Mouse (Mus musculus) olfactory bulb, adult 2 months (tissue): ENCODE measurements around the gene Hdac9. TPM values are rescaled to one million over a fixed set of nuclear protein-coding genes. Genes with fewer than 3 reads are reported as not detected.

Experiments used
- H3K27ac ChIP-seq: fragments of 200-500 bp; 2 replicates; pipeline ENCODE4 v1.5.1; 2012; ENCODE audit warnings: low read depth, low read length; ENCODE audit not compliant: insufficient read depth
- H3K4me1 ChIP-seq: fragments of 200-500 bp; 2 replicates; pipeline ENCODE4 v1.6.1; 2012; ENCODE audit warnings: low read length; ENCODE audit not compliant: control insufficient read depth, insufficient read depth
- H3K4me3 ChIP-seq: fragments of 200-500 bp; 2 replicates; pipeline ENCODE4 v1.5.1; 2012; ENCODE audit warnings: mild to moderate bottlenecking, low read depth, low read length, moderate library complexity; ENCODE audit not compliant: insufficient read depth
- CTCF ChIP-seq: fragments of 200-500 bp; IDR thresholded peaks from 2 replicates; pipeline ENCODE4 v1.5.1; 2012; ENCODE audit warnings: low read depth, mild to moderate bottlenecking, low read length, moderate library complexity; ENCODE audit not compliant: insufficient read depth
- POLR2A ChIP-seq: fragments of 200-500 bp; IDR thresholded peaks from 2 replicates; pipeline ENCODE4 v1.6.1; 2012; ENCODE audit warnings: mild to moderate bottlenecking, low read depth, low read length, moderate library complexity; ENCODE audit not compliant: insufficient read depth
- WGBS: fragments of 180-500 bp; shearing (Covaris S2); methylation state at CpG from one replicate; pipeline ENCODE4 v1.1.7; 2018; 5-methylcytosine and 5-hydroxymethylcytosine counted together
- polyA plus RNA-seq: library from polyadenylated mRNA; stranded (reverse); fragments of >200 nt; gene quantifications from 2 replicates; pipeline ENCODE4 v1.2.4, GENCODE M21; 2012; ENCODE audit warnings: low replicate concordance; ENCODE audit not compliant: missing spikeins, insufficient read depth, insufficient read length

Gene Hdac9
- polyA plus RNA-seq, 1 experiment, result not detected

DNA sequence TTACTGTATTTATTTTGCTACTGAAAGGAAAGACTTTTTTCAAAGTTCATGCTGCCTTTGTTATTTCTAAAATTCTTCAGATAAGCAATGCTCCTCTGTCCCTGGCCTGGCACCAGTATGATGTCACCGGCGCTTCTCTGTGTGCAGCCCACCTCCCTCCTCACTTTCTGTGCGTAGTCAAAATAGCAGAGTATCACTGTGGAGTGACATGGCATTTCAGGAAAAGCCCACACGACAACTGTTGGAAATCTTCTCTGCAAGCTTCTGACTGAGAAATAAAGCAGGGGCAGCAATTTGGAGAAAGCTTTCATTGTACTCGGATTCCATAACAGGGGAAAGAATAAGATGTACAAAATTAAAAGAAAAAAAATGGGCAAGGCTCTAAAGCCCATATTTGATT, 302.1 kb downstream of the Hdac9 start:
- H3K4me3 ChIP-seq, result no peak overlapping the region
- no peak for TF ChIP-seq CTCF
- no peak for TF ChIP-seq POLR2A
- WGBS, result 41% methylated on average over 5 of the region's 5 CpGs
- H3K4me1 ChIP-seq, result peaks cover 7% of the 10 kb centered on the region
- no peak overlapping the region for H3K27ac ChIP-seq

DNA sequence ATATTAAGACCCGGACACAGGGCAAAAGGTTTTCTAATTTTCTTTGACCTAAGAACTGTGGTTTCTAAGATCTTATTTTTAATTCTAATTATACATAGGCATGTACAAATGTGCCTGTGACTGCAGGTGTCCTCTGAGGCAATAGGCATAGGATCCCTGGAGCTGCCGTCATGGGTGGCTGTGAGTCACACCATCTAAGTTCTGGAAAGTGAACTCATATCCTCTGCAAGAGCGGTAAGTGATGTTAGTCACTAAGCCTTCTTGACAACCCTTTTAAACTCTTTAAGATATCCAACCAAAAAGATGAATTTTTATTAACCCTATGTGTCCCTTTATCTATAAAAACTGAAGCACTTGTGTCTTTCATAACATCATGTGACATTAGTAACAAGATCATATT, 304.4 kb downstream of the Hdac9 start:
- peaks cover 4% of the 10 kb centered on the region; the same call in 1 of the 2 replicates for H3K4me1 ChIP-seq
- no peak overlapping the region for H3K27ac ChIP-seq
- H3K4me3 ChIP-seq, result no peak overlapping the region
- TF ChIP-seq POLR2A, result no peak
- TF ChIP-seq CTCF, result no peak
- 64% methylated on average over 3 of the region's 3 CpGs for WGBS

DNA sequence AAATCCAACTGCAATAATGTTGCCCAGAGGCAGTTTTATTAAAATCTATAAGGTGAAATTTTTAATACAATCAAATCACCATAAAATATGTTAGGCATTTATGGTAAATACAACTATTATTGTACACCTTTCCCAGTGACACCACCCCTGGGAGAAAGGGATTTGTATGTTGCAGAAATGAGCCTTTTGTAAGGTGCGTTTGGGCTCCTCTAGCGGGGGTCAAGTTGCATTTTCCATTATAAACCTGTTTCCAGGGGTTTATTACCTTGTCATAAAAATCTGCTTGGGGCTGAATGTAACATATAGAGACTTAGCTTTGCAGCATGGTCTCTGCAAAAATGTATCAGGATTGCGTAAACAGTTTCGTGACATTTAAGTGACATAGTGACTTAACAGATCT, 312.4 kb downstream of the Hdac9 start:
- 96% methylated on average over 4 of the region's 4 CpGs for WGBS
- Histone ChIP-seq H3K4me1 (peaks cover 2% of the 10 kb centered on the region; the same call in 1 of the 2 replicates), H3K4me3 (no peak overlapping the region), H3K27ac (no peak overlapping the region)
- TF ChIP-seq CTCF, result no peak
- no peak for TF ChIP-seq POLR2A

DNA sequence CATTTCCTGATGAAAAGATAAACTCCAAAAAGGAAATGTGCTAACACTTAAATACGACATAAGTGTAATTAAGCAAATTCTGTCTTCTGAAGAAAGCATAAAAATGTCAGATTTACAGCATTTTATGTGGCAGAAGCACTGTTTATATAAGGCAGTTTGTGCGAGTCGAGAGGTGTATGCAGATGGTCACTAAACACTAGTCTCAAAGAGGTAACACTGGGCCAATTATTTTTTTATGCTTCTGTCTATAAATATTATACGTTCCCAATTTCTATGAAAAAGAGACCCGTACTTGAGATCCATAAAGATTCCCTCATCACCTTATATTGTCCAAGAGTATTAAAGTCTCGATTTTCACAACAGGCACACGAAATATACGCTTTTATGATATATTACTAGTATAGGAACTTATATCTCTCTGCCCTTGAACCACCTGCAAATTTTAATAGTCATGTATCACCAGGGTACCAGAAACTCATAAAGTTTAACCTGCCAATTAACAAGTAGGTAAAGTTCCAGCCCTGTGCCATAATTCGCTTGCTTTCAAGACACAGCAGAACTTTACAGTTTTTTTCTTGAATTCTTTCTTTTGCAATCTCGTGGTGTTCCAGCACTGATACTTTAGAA, 322.6 kb downstream of the Hdac9 start:
- 93% methylated on average over 10 of the region's 10 CpGs for WGBS
- H3K27ac ChIP-seq, result no peak overlapping the region
- H3K4me3 ChIP-seq, result no peak overlapping the region
- no peaks in the 10 kb centered on the region for H3K4me1 ChIP-seq
- no peak for TF ChIP-seq CTCF
- no peak for TF ChIP-seq POLR2A

DNA sequence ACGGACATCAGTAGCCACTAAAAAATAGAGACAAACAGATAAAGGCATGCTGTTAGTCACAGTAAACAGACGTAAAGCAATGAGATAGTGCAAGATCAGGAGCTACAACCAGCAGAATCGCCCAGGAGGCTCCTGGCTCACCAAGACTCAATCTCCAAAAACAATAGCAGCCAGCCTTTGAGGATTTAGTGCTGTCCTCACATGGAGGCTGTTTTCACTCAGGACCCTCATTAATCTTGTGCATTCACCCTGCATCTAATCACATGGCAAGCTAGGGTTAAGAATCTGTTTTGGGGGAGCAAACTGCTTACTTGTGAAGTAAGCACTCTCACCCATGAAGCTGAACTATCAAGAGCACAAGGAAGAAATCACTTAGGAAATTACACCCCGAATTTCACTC, 329.7 kb downstream of the Hdac9 start:
- 52% methylated on average over 4 of the region's 4 CpGs for WGBS
- TF ChIP-seq CTCF (no peak), POLR2A (no peak)
- H3K4me3 ChIP-seq, result no peak overlapping the region
- no peaks in the 10 kb centered on the region for H3K4me1 ChIP-seq
- no peak overlapping the region for H3K27ac ChIP-seq

DNA sequence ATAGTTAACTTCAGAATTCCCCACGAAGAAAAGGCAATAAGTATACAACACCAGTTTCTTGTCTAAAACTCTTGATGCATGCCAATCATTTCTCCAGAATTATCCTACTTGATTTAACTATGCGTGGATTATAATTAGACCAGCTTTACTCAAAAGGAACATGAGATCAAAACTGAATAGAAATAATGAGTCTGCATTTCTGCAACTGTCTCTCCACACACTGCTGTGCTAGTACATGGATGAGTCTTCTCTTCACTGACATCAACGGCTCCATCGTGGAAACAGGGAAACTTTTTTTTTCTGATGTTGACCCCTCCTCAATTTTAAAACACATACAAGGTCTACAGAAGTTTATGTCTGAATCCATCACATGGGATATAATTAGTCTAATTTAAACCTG, 334.4 kb downstream of the Hdac9 start:
- H3K4me3 ChIP-seq, result no peak overlapping the region
- WGBS, result 81% methylated on average over 4 of the region's 4 CpGs
- TF ChIP-seq POLR2A, result no peak
- no peak for TF ChIP-seq CTCF
- no peak overlapping the region for H3K27ac ChIP-seq
- H3K4me1 ChIP-seq, result no peaks in the 10 kb centered on the region

DNA sequence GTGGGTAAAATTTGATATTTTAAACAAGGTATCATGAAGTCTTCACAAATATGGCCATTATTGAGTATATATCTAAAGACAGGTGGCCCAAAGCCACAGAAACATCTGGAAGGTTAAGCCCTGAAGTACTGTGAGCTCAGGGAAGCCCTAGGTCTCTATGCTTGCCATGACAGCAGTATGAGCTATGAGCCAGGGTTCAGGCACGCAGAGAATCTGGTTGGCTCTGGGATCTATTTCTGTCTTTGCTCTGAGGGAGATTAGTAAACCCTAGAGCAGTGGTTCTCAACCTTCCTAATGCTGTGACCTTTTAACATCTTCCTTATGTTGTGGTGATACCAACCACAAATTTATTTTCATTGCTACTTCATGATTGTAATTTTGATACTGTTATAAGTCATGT, 337.7 kb downstream of the Hdac9 start:
- TF ChIP-seq CTCF (no peak), POLR2A (no peak)
- Histone ChIP-seq H3K27ac (no peak overlapping the region), H3K4me1 (no peaks in the 10 kb centered on the region), H3K4me3 (no peak overlapping the region)
- 77% methylated on average over 1 of the region's 1 CpGs for WGBS

DNA sequence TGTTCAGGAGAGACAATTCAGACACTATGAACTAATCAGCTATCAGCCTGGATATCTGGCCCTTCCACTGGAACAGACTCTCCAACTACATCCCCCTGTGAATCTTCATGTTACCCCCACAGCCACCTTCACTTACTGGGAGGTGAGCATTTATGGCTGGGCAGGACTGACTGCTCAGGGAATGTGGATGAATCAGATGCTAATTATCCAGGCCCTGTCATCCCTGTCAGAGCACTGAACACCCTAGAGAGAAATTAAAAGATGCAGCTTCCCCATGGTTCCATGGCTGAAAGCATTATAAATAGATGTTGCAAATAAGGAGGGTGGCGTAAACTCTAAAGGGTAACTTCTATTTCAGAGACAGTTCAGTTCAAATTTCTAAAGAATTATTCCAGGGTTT, 345.8 kb downstream of the Hdac9 start:
- peak overlapping the region; percentile 80 for H3K27ac ChIP-seq
- TF ChIP-seq POLR2A, result no peak
- WGBS, result 27% methylated on average over 1 of the region's 1 CpGs

DNA sequence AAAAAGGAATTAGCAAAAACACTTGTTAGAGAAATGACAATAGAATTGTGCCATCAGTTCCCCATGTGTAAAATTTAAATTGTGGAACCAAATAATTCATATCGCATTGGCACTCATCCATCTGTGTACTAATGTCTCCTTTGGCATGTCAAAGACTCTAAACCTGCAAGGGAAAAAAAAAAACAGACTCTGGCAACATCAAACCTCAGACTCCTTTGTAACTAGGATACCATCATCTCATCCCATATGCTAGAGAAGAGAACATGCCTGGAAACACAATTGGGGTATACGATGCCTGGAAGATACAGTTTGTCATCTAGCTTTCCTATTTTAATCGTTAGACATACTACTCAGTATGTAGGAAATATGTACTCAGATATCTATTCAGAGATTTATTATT, 347.4 kb downstream of the Hdac9 start:
- Histone ChIP-seq H3K4me3 (no peak overlapping the region), H3K27ac (no peak overlapping the region), H3K4me1 (no peaks in the 10 kb centered on the region)
- TF ChIP-seq CTCF (no peak), POLR2A (no peak)
- 86% methylated on average over 3 of the region's 3 CpGs for whole genome bisulfite sequencing

More for the DNA sequence above, 345.8 kb downstream of the Hdac9 start:
- no peak overlapping the region for H3K4me3 ChIP-seq
- H3K4me1 ChIP-seq, result no peaks in the 10 kb centered on the region

DNA sequence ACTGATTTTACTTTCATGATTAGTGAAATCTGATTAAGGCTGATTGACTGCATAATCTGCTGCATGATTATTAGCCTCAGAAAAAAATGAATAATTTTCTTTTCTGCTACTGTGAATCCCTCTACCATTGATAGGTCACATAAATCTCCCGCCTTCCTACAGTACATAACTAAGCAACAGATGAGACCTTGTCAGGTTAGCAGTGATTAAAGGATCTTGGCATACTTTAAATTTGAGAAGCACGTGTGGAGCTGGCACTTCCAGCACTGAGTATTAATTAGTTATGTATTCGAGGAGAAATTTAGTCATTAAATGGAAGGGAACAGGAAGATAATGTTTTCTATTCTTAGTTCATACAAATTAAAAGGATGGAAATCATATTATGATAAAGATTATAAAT, 347.8 kb downstream of the Hdac9 start:
- Histone ChIP-seq H3K4me3 (no peak overlapping the region), H3K4me1 (no peaks in the 10 kb centered on the region), H3K27ac (no peak overlapping the region)
- 51% methylated on average over 3 of the region's 3 CpGs for WGBS
- TF ChIP-seq CTCF (no peak), POLR2A (no peak)
